Mouse (Mus musculus) lung, postnatal 0 days (tissue): ENCODE data around the gene Shld1. TPM values are rescaled to one million over a fixed set of nuclear protein-coding genes. Genes with fewer than 3 reads are reported as not detected.

ENCODE experiments used
- ATAC-seq: fragments of 200-750 bp; cut with Nextera tagmentation; 2 replicates; pipeline ENCODE4 v1.8.0; 2017; ENCODE audit warnings: moderate library complexity
- DNase-seq: peaks from one replicate; pipeline ENCODE4 v3.0.0-alpha.2; 2016; ENCODE audit warnings: low spot score
- H3K27ac ChIP-seq: fragments of 300-500 bp; sonication (generic); 2 replicates; pipeline ENCODE4 v1.5.1; 2014; ENCODE audit warnings: antibody characterized with exemption, mild to moderate bottlenecking, low read length, mixed read lengths
- H3K27me3 ChIP-seq: fragments of 300-500 bp; sonication (generic); replicated peaks from 2 replicates; pipeline ENCODE4 v1.6.1; 2014; ENCODE audit warnings: low read length, mixed read lengths; ENCODE audit not compliant: insufficient read depth
- H3K36me3 ChIP-seq: fragments of 300-500 bp; sonication (generic); 2 replicates; pipeline ENCODE4 v1.6.1; 2014; ENCODE audit warnings: low read length, mixed read lengths; ENCODE audit not compliant: insufficient read depth
- H3K4me1 ChIP-seq: fragments of 300-500 bp; sonication (generic); 2 replicates; pipeline ENCODE4 v1.6.1; 2014; ENCODE audit warnings: antibody characterized with exemption, low read depth, low read length, mixed read lengths; ENCODE audit not compliant: insufficient read depth
- H3K4me2 ChIP-seq: fragments of 300-500 bp; sonication (generic); replicated peaks from 2 replicates; pipeline ENCODE4 v1.6.1; 2014; ENCODE audit warnings: low read depth, mild to moderate bottlenecking, low read length, moderate library complexity, mixed read lengths
- H3K4me3 ChIP-seq: fragments of 300-500 bp; sonication (generic); 2 replicates; pipeline ENCODE4 v1.5.1; 2014; ENCODE audit warnings: low read depth, low read length
- H3K9ac ChIP-seq: fragments of 300-500 bp; sonication (generic); replicated peaks from 2 replicates; pipeline ENCODE4 v1.6.1; 2014; ENCODE audit warnings: low read depth, mild to moderate bottlenecking
- H3K9me3 ChIP-seq: fragments of 300-500 bp; sonication (generic); 2 replicates; pipeline ENCODE4 v1.6.1; 2016; ENCODE audit warnings: low read length, mixed read lengths
- CTCF ChIP-seq: IDR thresholded peaks from 2 replicates; pipeline ENCODE4 v1.5.1; 2016; ENCODE audit warnings: antibody characterized with exemption, mild to moderate bottlenecking
- EP300 ChIP-seq: IDR thresholded peaks from 2 replicates; pipeline ENCODE4 v1.6.1; 2016; ENCODE audit warnings: antibody characterized with exemption, mild to moderate bottlenecking, control low read depth
- WGBS: fragments of 180-500 bp; shearing (Covaris S2); extraction: QIAGEN DNeasy Blood & Tissue Kit; methylation state at CpG from one replicate; pipeline ENCODE4 v1.1.7; 2014; 5-methylcytosine and 5-hydroxymethylcytosine counted together
- polyA plus RNA-seq: library from polyadenylated mRNA; unstranded; fragments of >200 nt; fragmentation: Nextera tagmentation; extraction: Ambion mirVana; gene quantifications from 2 replicates; pipeline ENCODE4 v1.2.1, GENCODE M21; 2015

Gene Shld1
- polyA plus RNA-seq, 1 experiment from 2014 or later, result 17.2 TPM

DNA sequence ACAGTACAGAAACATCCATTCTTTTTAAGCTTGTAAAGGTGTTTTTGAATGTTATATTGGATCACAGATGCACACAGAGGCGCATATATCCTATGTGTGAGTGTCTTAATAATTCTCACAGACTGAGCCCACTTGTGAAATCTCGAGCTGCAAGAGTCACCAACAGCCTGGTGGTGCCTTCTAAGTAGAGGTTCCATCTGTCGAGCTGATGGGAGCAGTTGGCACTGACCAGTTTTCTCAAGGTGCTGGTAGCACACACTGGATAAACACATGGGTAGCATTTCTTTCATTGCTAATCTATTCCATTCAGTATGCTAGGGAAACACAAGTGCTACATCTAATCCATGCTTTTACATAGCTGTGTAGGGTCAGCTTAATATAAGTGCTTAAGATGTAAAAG lies 66.4 kb downstream of the Shld1 start:
- Histone ChIP-seq H3K9me3 (no peaks in the 10 kb centered on the region), H3K9ac (no peak overlapping the region), H3K27ac (no peak overlapping the region), H3K4me2 (no peak overlapping the region), H3K27me3 (no peaks in the 10 kb centered on the region), H3K4me1 (no peaks in the 10 kb centered on the region), H3K4me3 (no peak overlapping the region), H3K36me3 (no peaks in the 10 kb centered on the region)
- WGBS, result 65% methylated on average over 3 of the region's 3 CpGs
- ATAC-seq, result no peak
- TF ChIP-seq EP300 (no peak), CTCF (no peak)
- DNase-seq, result no peak

- H3K36me3 ChIP-seq, result no peaks in the 10 kb centered on the region
- no peak overlapping the region for H3K27ac ChIP-seq
- WGBS, result 74% methylated on average over 5 of the region's 5 CpGs
- ATAC-seq (no peak), DNase-seq (no peak)
- H3K4me3 ChIP-seq, result no peak overlapping the region
- TF ChIP-seq EP300 (no peak), CTCF (no peak)
- no peaks in the 10 kb centered on the region for H3K27me3 ChIP-seq
- no peak overlapping the region for H3K9ac ChIP-seq
- no peaks in the 10 kb centered on the region for H3K4me1 ChIP-seq
- H3K9me3 ChIP-seq, result no peaks in the 10 kb centered on the region
- no peak overlapping the region for H3K4me2 ChIP-seq
These were observed 71.2 kb downstream of the Shld1 start for GRCm38 (mm10) chr2:132757911-132758310.

GRCm38 (mm10) chr2:132770822-132771221 lies 84.1 kb downstream of the Shld1 start:
- WGBS, result 29% methylated on average over 1 of the region's 1 CpGs
- ATAC-seq, result no peak
- H3K9ac ChIP-seq, result no peak overlapping the region
- no peaks in the 10 kb centered on the region for H3K4me1 ChIP-seq
- no peak overlapping the region for H3K4me3 ChIP-seq
- no peak for DNase-seq
- no peaks in the 10 kb centered on the region for H3K27me3 ChIP-seq
- TF ChIP-seq EP300 (no peak), CTCF (no peak)
- H3K4me2 ChIP-seq, result no peak overlapping the region
- H3K9me3 ChIP-seq, result no peaks in the 10 kb centered on the region
- H3K36me3 ChIP-seq, result no peaks in the 10 kb centered on the region
- H3K27ac ChIP-seq, result no peak overlapping the region

GRCm38 (mm10) chr2:132780978-132781377 lies 94.2 kb downstream of the Shld1 start, which contains the start of gene Chgb:
Gene Chgb, plus strand, starts transcription at chr2:132781278.
- Histone ChIP-seq H3K27ac (no peak within 1 kb of the TSS), H3K4me1 (no peaks in the 10 kb centered on the region), H3K9me3 (no peaks in the 10 kb centered on the region), H3K36me3 (no peaks in the 10 kb centered on the region), H3K4me3 (peak within 1 kb of the TSS; percentile 14; the same call in 1 of the 2 replicates), H3K9ac (no peak within 1 kb of the TSS), H3K4me2 (peak within 1 kb of the TSS; percentile 40), H3K27me3 (no peaks in the 10 kb centered on the region)
- TF ChIP-seq EP300, result no peak
- no peak for TF ChIP-seq CTCF
- DNase-seq (no peak), ATAC-seq (no peak)
- 10% methylated on average over 4 of the region's 4 CpGs for WGBS

DNA sequence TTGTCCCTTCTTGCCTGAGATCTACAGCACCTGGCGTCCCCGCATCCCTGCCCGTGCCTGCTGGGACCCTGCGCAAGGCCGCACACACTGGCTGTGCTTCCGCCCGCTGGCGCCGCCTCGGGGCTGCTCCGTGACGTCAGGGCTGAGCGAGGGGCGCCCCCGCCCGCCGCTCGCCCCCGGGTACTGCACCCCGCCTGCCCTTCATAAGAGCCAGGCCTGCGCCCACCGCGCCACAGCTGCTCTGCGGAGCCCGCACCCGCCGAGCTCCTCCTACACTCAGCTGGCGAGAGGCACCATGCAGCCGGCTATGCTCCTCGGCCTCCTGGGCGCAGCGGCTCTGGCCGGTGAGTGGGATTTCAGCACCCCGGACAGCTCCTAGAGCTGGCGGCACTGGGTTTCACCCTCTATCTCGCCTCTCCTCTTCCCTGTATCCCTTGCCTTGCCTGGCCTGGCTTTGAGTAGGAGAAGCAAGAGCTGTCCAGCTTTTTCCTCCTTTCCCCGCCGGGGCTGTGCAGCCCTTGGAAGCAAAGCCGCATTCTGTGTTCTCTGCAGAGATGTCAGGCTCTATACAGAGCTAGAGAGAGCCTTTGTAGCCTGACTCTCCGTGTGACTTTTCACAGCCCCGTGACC lies 94.8 kb downstream of the Shld1 start:
- Histone ChIP-seq H3K27me3 (no peaks in the 10 kb centered on the region), H3K27ac (no peak overlapping the region), H3K4me3 (peak overlapping the region; percentile 14; the same call in 1 of the 2 replicates), H3K9ac (no peak overlapping the region), H3K36me3 (no peaks in the 10 kb centered on the region), H3K4me2 (peak overlapping the region; percentile 40), H3K4me1 (no peaks in the 10 kb centered on the region), H3K9me3 (no peaks in the 10 kb centered on the region)
- DNase-seq (peak; percentile 94), ATAC-seq (peak; percentile 98)
- WGBS, result 1% methylated on average over 34 of the region's 41 CpGs
- TF ChIP-seq EP300, result no peak
- no peak for TF ChIP-seq CTCF

GRCm38 (mm10) chr2:132784039-132784438 lies 97.3 kb downstream of the Shld1 start:
- ATAC-seq (no peak), DNase-seq (no peak)
- no peaks in the 10 kb centered on the region for H3K36me3 ChIP-seq

More at GRCm38 (mm10) chr2:132784039-132784438, 97.3 kb downstream of the Shld1 start:
- TF ChIP-seq EP300 (no peak), CTCF (no peak)
- Histone ChIP-seq H3K4me3 (no peak overlapping the region), H3K27ac (no peak overlapping the region), H3K9me3 (no peaks in the 10 kb centered on the region), H3K4me1 (no peaks in the 10 kb centered on the region), H3K27me3 (no peaks in the 10 kb centered on the region), H3K9ac (no peak overlapping the region), H3K4me2 (no peak overlapping the region)
- WGBS, result 71% methylated on average over 6 of the region's 6 CpGs
